Mouse (Mus musculus) hindbrain, embryonic 11.5 days (tissue): ENCODE measurements around the gene Tnk1. TPM values are rescaled to one million over a fixed set of nuclear protein-coding genes. Genes with fewer than 3 reads are reported as not detected.
"Not testable (repeated sequence)": the region's sequence is repeated elsewhere in the genome, so short reads cannot be mapped to it uniquely, and the experiment has no call there.

Experiments used
- ATAC-seq: fragments of 200-750 bp; cut with Nextera tagmentation; 2 replicates; pipeline ENCODE4 v1.8.0; 2017; ENCODE audit warnings: mild to moderate bottlenecking, moderate TSS enrichment, moderate library complexity; ENCODE audit not compliant: low FRiP score
- DNase-seq: peaks from one replicate; pipeline ENCODE4 v3.0.0-alpha.2; 2015; ENCODE audit warnings: low spot score
- H3K27ac ChIP-seq: fragments of 300-500 bp; sonication (generic); 2 replicates; pipeline ENCODE4 v1.5.1; 2014; ENCODE audit warnings: mild to moderate bottlenecking, low read depth, low read length
- H3K27me3 ChIP-seq: fragments of 300-500 bp; sonication (generic); 2 replicates; pipeline ENCODE4 v1.6.1; 2014; ENCODE audit warnings: mild to moderate bottlenecking, low read length, moderate library complexity, mixed read lengths; ENCODE audit not compliant: control insufficient read depth, insufficient read depth
- H3K36me3 ChIP-seq: fragments of 300-500 bp; sonication (generic); 2 replicates; pipeline ENCODE4 v1.6.1; 2014; ENCODE audit warnings: mild to moderate bottlenecking, low read length, moderate library complexity, mixed read lengths; ENCODE audit not compliant: control insufficient read depth, insufficient read depth
- H3K4me1 ChIP-seq: fragments of 300-500 bp; sonication (generic); replicated peaks from 2 replicates; pipeline ENCODE4 v1.6.1; 2014; ENCODE audit warnings: low read length, mixed read lengths; ENCODE audit not compliant: control insufficient read depth, insufficient read depth
- H3K4me2 ChIP-seq: fragments of 300-500 bp; sonication (generic); replicated peaks from 2 replicates; pipeline ENCODE4 v1.6.1; 2014; ENCODE audit warnings: mild to moderate bottlenecking, low read depth, low read length
- H3K4me3 ChIP-seq: fragments of 300-500 bp; sonication (generic); 2 replicates; pipeline ENCODE4 v1.5.1; 2014; ENCODE audit warnings: low read depth, low read length
- H3K9ac ChIP-seq: fragments of 300-500 bp; sonication (generic); 2 replicates; pipeline ENCODE4 v1.6.1; 2014; ENCODE audit warnings: low read depth, low read length
- H3K9me3 ChIP-seq: fragments of 300-500 bp; sonication (generic); 2 replicates; pipeline ENCODE4 v1.6.1; 2016; ENCODE audit warnings: low read length; ENCODE audit not compliant: control insufficient read depth
- WGBS: fragments of 180-500 bp; shearing (Covaris S2); extraction: QIAGEN DNeasy Blood & Tissue Kit; methylation state at CpG from one replicate; pipeline ENCODE4 v1.1.7; 2014; 5-methylcytosine and 5-hydroxymethylcytosine counted together
- polyA plus RNA-seq: library from polyadenylated mRNA; unstranded; fragments of >200 nt; fragmentation: Nextera tagmentation; extraction: Ambion mirVana; gene quantifications from 2 replicates; pipeline ENCODE4 v1.2.1, GENCODE M21; 2014

Tnk1 gene
- polyA plus RNA-seq, 1 experiment from 2014 or later, result 0.52 TPM

- no peaks in the 10 kb centered on the region for H3K36me3 ChIP-seq
- H3K4me2 ChIP-seq, result no peak overlapping the region
- DNase-seq, result no peak
- no peak overlapping the region for H3K9ac ChIP-seq
- H3K27me3 ChIP-seq, result no peaks in the 10 kb centered on the region
- H3K27ac ChIP-seq, result no peak overlapping the region
- H3K9me3 ChIP-seq, result no peaks in the 10 kb centered on the region
- 89% methylated on average over 7 of the region's 7 CpGs for WGBS
- no peaks in the 10 kb centered on the region for H3K4me1 ChIP-seq
- no peak overlapping the region for H3K4me3 ChIP-seq
- no peak for ATAC-seq
Observed at GRCm38 (mm10) chr11:69871822-69872221, 13.3 kb upstream of the Tnk1 start.

DNA sequence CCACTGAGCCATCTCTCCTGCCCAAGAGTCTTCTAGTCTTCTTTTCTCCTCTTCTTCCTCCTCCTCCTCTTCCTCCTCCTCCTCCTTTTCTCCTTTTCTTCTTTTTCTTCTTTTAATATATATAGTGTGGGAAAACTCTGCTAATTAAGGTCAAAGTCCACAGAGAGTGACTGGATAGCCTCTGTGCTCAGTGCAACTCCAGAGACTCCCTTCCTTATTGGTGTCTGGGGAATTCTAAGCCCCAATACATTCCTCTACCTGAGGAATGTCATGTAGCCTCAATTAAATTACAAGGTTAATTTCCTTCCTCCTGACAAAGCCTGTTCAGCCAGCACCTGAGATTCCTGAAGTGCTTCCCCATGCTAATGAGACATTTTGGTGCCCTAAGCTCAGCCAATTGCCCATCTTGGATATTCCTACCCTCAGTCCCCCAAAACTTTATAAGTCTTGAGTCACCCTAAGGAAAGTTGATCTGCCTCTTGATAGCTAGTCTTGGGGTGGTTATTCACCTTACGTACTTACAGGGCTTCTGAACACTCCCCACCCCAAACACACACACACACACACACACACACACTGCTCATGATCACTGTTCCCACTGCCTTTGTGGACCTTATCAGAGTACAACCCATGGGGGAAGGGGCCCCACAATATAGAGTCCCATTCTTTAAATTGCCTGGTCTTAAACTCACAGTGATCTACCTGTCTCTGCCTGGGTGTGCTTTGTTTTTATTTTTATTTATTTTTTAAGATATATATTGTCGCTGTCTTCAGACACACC lies 11.9 kb upstream of the Tnk1 start:
- H3K9me3 ChIP-seq, result no peaks in the 10 kb centered on the region
- WGBS, result 99% methylated on average over 2 of the region's 2 CpGs

GRCm38 (mm10) chr11:69867335-69867734 lies 8.8 kb upstream of the Tnk1 start:
- DNase-seq (no peak), ATAC-seq (no peak)
- no peaks in the 10 kb centered on the region for H3K36me3 ChIP-seq
- no peak overlapping the region for H3K4me2 ChIP-seq
- H3K4me3 ChIP-seq, result no peak overlapping the region
- H3K4me1 ChIP-seq, result no peaks in the 10 kb centered on the region
- no peaks in the 10 kb centered on the region for H3K27me3 ChIP-seq
- H3K9me3 ChIP-seq, result no peaks in the 10 kb centered on the region
- no peak overlapping the region for H3K9ac ChIP-seq
- no peak overlapping the region for H3K27ac ChIP-seq
- 76% methylated on average over 9 of the region's 9 CpGs for WGBS

More for the DNA sequence above, 11.9 kb upstream of the Tnk1 start:
- no peaks in the 10 kb centered on the region for H3K4me1 ChIP-seq
- no peaks in the 10 kb centered on the region for H3K36me3 ChIP-seq
- no peak overlapping the region for H3K4me3 ChIP-seq
- H3K4me2 ChIP-seq, result no peak overlapping the region
- no peak for ATAC-seq
- no peak overlapping the region for H3K9ac ChIP-seq
- H3K27me3 ChIP-seq, result no peaks in the 10 kb centered on the region
- DNase-seq, result no peak
- H3K27ac ChIP-seq, result no peak overlapping the region

GRCm38 (mm10) chr11:69865561-69865960 lies 7.0 kb upstream of the Tnk1 start:
- Histone ChIP-seq H3K27ac (no peak overlapping the region), H3K9me3 (no peaks in the 10 kb centered on the region), H3K4me3 (no peak overlapping the region), H3K4me2 (no peak overlapping the region), H3K9ac (no peak overlapping the region), H3K4me1 (no peaks in the 10 kb centered on the region), H3K27me3 (no peaks in the 10 kb centered on the region), H3K36me3 (no peaks in the 10 kb centered on the region)
- no peak for ATAC-seq
- 88% methylated on average over 9 of the region's 9 CpGs for WGBS
- no peak for DNase-seq

GRCm38 (mm10) chr11:69864138-69864860 lies 5.8 kb upstream of the Tnk1 start:
- DNase-seq, result no peak
- Histone ChIP-seq H3K4me2 (no peak overlapping the region), H3K9ac (no peak overlapping the region), H3K27me3 (no peaks in the 10 kb centered on the region), H3K4me3 (no peak overlapping the region), H3K36me3 (no peaks in the 10 kb centered on the region), H3K4me1 (no peaks in the 10 kb centered on the region), H3K9me3 (no peaks in the 10 kb centered on the region), H3K27ac (no peak overlapping the region)
- ATAC-seq, result no peak
- 66% methylated on average over 8 of the region's 8 CpGs for WGBS

DNA sequence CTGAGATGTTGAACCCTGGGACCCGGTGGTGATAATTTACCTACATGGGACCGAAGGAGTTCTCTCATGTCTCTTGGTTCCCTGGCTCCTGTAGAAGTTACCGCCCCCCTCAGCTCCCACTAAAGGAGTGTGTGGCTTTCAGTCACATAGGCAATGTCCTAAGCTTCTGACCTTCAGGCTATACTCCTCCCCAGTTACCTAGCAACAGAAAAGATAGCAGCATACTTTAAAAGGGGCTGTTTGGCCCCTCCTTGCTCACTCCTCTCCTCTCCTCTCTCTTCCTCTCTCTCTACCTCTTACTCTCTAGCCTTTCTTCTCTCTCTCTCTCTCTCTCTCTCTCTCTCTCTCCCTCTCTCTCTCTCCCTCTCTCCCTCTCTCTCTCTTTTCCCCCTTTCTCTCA lies 5.2 kb upstream of the Tnk1 start:
- H3K9me3 ChIP-seq, H3K9ac ChIP-seq, H3K27ac ChIP-seq, H3K27me3 ChIP-seq, DNase-seq, ATAC-seq, H3K4me2 ChIP-seq, H3K4me1 ChIP-seq, H3K36me3 ChIP-seq, H3K4me3 ChIP-seq: not testable (repeated sequence)
- 82% methylated on average over 3 of the region's 3 CpGs for WGBS

- peaks cover 17% of the 10 kb centered on the region for H3K27me3 ChIP-seq
- peak; percentile 68 for ATAC-seq
- no peaks in the 10 kb centered on the region for H3K36me3 ChIP-seq
- no peak overlapping the region for H3K4me3 ChIP-seq
- no peak overlapping the region for H3K27ac ChIP-seq
- no peak overlapping the region for H3K4me2 ChIP-seq
- H3K4me1 ChIP-seq, result peaks cover 3% of the 10 kb centered on the region; the same call in 1 of the 2 replicates
- no peak overlapping the region for H3K9ac ChIP-seq
- 19% methylated on average over 16 of the region's 16 CpGs for WGBS
- peak; percentile 65 for DNase-seq
- H3K9me3 ChIP-seq, result no peaks in the 10 kb centered on the region
Observed at GRCm38 (mm10) chr11:69855347-69855746, 3.2 kb downstream of the Tnk1 start.

- no peak for ATAC-seq
- no peak for DNase-seq
- no peaks in the 10 kb centered on the region for H3K36me3 ChIP-seq
- H3K9me3 ChIP-seq, result no peaks in the 10 kb centered on the region
- WGBS, result 90% methylated on average over 10 of the region's 10 CpGs
- H3K27ac ChIP-seq, result no peak overlapping the region
- no peak overlapping the region for H3K4me2 ChIP-seq
- no peak overlapping the region for H3K9ac ChIP-seq
- H3K27me3 ChIP-seq, result peaks cover 17% of the 10 kb centered on the region
- H3K4me3 ChIP-seq, result no peak overlapping the region
- H3K4me1 ChIP-seq, result peaks cover 3% of the 10 kb centered on the region; the same call in 1 of the 2 replicates
Observed at GRCm38 (mm10) chr11:69854680-69855079, 3.9 kb downstream of the Tnk1 start.

DNA sequence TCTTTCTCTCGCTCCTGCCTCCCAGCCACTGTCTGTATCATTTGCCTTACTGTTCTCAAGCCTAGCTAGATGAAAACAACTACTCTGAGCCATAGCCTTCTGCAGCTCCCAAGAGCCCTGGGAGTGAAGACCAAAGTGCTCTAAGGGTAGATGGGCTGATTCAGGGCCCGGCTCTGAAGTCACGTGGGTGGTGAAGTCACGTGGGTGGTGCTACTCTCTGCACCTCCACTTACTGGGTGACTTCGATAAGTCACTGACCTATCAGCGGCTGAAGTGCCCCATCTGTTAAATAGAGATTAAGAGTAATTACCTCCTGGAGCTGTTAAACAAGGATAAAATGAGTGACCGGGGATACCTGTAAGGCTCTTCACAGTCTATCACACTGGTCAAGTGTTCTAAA lies 4.5 kb downstream of the Tnk1 start:
- no peak overlapping the region for H3K4me2 ChIP-seq
- WGBS, result 79% methylated on average over 7 of the region's 7 CpGs
- DNase-seq (no peak), ATAC-seq (peak; percentile 27; the same call in 1 of the 2 replicates)
- peaks cover 3% of the 10 kb centered on the region; the same call in 1 of the 2 replicates for H3K4me1 ChIP-seq
- H3K27me3 ChIP-seq, result peaks cover 15% of the 10 kb centered on the region
- no peak overlapping the region for H3K27ac ChIP-seq
- H3K36me3 ChIP-seq, result no peaks in the 10 kb centered on the region
- no peak overlapping the region for H3K4me3 ChIP-seq
- no peaks in the 10 kb centered on the region for H3K9me3 ChIP-seq
- H3K9ac ChIP-seq, result no peak overlapping the region
